In the genomic region with DNA sequence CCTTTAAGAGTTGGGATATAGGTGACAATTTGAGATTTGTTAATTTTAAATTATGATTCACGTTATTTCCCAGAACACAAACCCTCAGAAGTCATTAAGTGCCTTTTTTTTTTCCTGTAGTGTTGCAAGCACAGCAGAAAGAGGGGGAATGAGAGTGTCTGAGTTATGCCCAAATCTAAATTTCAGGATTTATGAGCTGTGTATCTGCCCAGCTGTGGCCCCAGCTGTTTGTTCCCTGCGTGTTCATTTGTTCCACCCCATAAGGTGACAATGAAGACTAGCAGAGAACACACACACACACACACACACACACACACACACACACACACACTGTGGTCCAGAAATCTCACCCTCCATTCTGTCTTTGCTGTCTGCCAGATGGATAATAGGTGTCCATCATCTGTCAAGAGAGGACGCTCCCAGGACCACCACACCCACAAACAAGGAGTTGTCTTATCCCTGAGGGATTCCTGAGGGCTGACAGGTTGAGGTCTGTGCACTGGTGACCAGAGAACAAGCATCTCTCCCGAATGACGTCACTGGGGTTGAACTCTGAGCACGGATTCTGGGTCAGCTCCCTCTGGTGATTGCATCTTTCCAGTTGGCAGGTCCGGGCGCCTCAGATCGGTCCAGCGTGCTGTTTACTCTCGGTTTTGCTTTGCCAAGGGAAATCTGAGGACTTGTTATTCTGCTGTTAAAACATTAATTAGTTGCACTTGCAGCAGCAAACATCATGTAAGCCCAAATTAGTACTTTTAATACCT, we compare ENCODE assay signal across 11 mouse cellular contexts.
A peak's percentile ranks its signal among the peaks of the same experiment; 100 is the strongest.
DNase-seq lines count a peak whose midpoint lies in the region; ATAC-seq and TF ChIP-seq lines count a peak whose summit lies in the region.
"Had no signal": no experiment of that assay in that cellular context is flagged by ENCODE, and none has a peak within 500 bp of the region (broad histone marks: within the 10 kb centered on the region; RNA-seq: fewer than 3 reads in every experiment).

No protein-coding gene starts in this region.

- peak; percentile 76 for DNase-seq in gastrocnemius, adult 18-20 months (ENCODE audit: low spot score)
- DNase-seq in gastrocnemius, postnatal 10 days: no peak
- peak; percentile 15 to 71 for DNase-seq in urinary bladder, postnatal 36 days (ENCODE audit: low spot score in 2 of 2)
- DNase-seq in urinary bladder, adult 2 months (ENCODE audit: low spot score): no peak
- DNase-seq in kidney, postnatal 0 days (ENCODE audit: low spot score): peak; percentile 66
- DNase-seq in embryo, embryonic 9.5 days (ENCODE audit: extremely low spot score): no peak
- no peak for DNase-seq in ovary, postnatal 10 days (ENCODE audit: low spot score)
- DNase-seq in midbrain, postnatal 0 days (ENCODE audit: low spot score): no peak

- peak; percentile 81 for ATAC-seq in kidney, postnatal 0 days (replicated peaks; ENCODE audit: low FRiP score, low read depth)
- no peak for ATAC-seq in midbrain, postnatal 0 days (ENCODE audit: low FRiP score)
- ATAC-seq: forebrain, embryonic 14.5 days had no signal

- H3K27ac ChIP-seq in kidney, postnatal 0 days: no peak overlapping the region
- no peak overlapping the region for H3K27ac ChIP-seq in midbrain, postnatal 0 days (ENCODE audit: low read depth, low read length)
- H3K27ac ChIP-seq: limb, embryonic 12.5 days; midbrain, embryonic 10.5 days had no signal

- no peak overlapping the region for H3K4me2 ChIP-seq in kidney, postnatal 0 days (ENCODE audit: low read length)
- no peak overlapping the region for H3K4me2 ChIP-seq in midbrain, postnatal 0 days (ENCODE audit: low read depth, low read length, poor library complexity, severe bottlenecking)
- H3K4me2 ChIP-seq: limb, embryonic 12.5 days had no signal

- no peak overlapping the region for H3K9ac ChIP-seq in kidney, postnatal 0 days (ENCODE audit: low read depth, low read length)
- no peak overlapping the region for H3K9ac ChIP-seq in midbrain, postnatal 0 days (replicated peaks; ENCODE audit: low read length, poor library complexity, severe bottlenecking)
- H3K9ac ChIP-seq: limb, embryonic 12.5 days had no signal

- TF ChIP-seq CTCF in kidney, postnatal 0 days (IDR thresholded peaks at IDR 0.05; ENCODE audit: low read depth): peak; percentile 27; the same call in 1 of the 2 replicates
- TF ChIP-seq CTCF in midbrain, postnatal 0 days (IDR thresholded peaks at IDR 0.05): no peak

- WGBS in kidney, postnatal 0 days: 32% methylated on average over 11 of the region's 11 CpGs
- WGBS in midbrain, postnatal 0 days: 71% methylated on average over 11 of the region's 11 CpGs

- H3K36me3 ChIP-seq in kidney, postnatal 0 days (ENCODE audit: insufficient read depth, low read length): no peaks in the 10 kb centered on the region
- H3K36me3 ChIP-seq in midbrain, postnatal 0 days (ENCODE audit: insufficient read depth, low read length): no peaks in the 10 kb centered on the region
- H3K36me3 ChIP-seq: limb, embryonic 12.5 days; midbrain, embryonic 10.5 days had no signal

- no peak overlapping the region for H3K4me3 ChIP-seq in kidney, postnatal 0 days (replicated peaks; ENCODE audit: low read depth, low read length)
- H3K4me3 ChIP-seq in midbrain, postnatal 0 days (ENCODE audit: low read depth, low read length): no peak overlapping the region
- H3K4me3 ChIP-seq: limb, embryonic 12.5 days; midbrain, embryonic 10.5 days had no signal

- no peaks in the 10 kb centered on the region; the same call in 1 of the 2 replicates for H3K9me3 ChIP-seq in kidney, postnatal 0 days (replicated peaks; ENCODE audit: low read length)
- H3K9me3 ChIP-seq in midbrain, postnatal 0 days (ENCODE audit: low read length): no peaks in the 10 kb centered on the region
- H3K9me3 ChIP-seq: limb, embryonic 12.5 days; midbrain, embryonic 10.5 days had no signal

- H3K4me1 ChIP-seq in kidney, postnatal 0 days (replicated peaks; ENCODE audit: insufficient read depth, low read length): no peaks in the 10 kb centered on the region
- H3K4me1 ChIP-seq in midbrain, postnatal 0 days (ENCODE audit: insufficient read depth, low read length): no peaks in the 10 kb centered on the region
- H3K4me1 ChIP-seq: midbrain, embryonic 10.5 days had no signal

- no peaks in the 10 kb centered on the region for H3K27me3 ChIP-seq in kidney, postnatal 0 days (ENCODE audit: insufficient read depth, low read length)
- H3K27me3 ChIP-seq in midbrain, postnatal 0 days (ENCODE audit: insufficient read depth, low read length): no peaks in the 10 kb centered on the region

Comparison
In these comparisons a context has a peak if more than half of its experiments do, and no peak if none do; other contexts are left out.
1. DNase-seq: peak in gastrocnemius, adult 18-20 months (single experiment), urinary bladder, postnatal 36 days (2 of 2) and kidney, postnatal 0 days (single experiment); none in gastrocnemius, postnatal 10 days (single experiment), urinary bladder, adult 2 months (single experiment), embryo, embryonic 9.5 days (single experiment), ovary, postnatal 10 days (single experiment) and midbrain, postnatal 0 days (single experiment).